Mouse (Mus musculus) heart, adult 2 months (tissue): ENCODE data around the gene Fam71b. TPM values are rescaled to one million over a fixed set of nuclear protein-coding genes. Genes with fewer than 3 reads are reported as not detected.

ENCODE experiments used
- DNase-seq, 2 experiments: peaks; one replicate each; pipeline ENCODE4 v3.0.0; 2021
- H3K27ac ChIP-seq: fragments of 200-600 bp; 2 replicates; pipeline ENCODE4 v1.8.1; 2022
- H3K27me3 ChIP-seq: fragments of 200-500 bp; 2 replicates; pipeline ENCODE4 v1.6.1; 2012; ENCODE audit warnings: mild to moderate bottlenecking, low read length, inconsistent platforms, mixed read lengths; ENCODE audit not compliant: control insufficient read depth, insufficient read depth
- H3K36me3 ChIP-seq: fragments of 200-500 bp; 2 replicates; pipeline ENCODE4 v1.6.1; 2012; ENCODE audit warnings: low read length, inconsistent platforms; ENCODE audit not compliant: control insufficient read depth, insufficient read depth
- H3K4me1 ChIP-seq: fragments of 200-500 bp; 2 replicates; pipeline ENCODE4 v1.6.1; 2011; ENCODE audit warnings: low read length; ENCODE audit not compliant: control insufficient read depth, insufficient read depth
- H3K4me3 ChIP-seq: fragments of 200-600 bp; 2 replicates; pipeline ENCODE4 v1.8.1; 2022
- H3K79me2 ChIP-seq: fragments of 200-500 bp; replicated peaks from 2 replicates; pipeline ENCODE4 v1.6.1; 2012; ENCODE audit warnings: mild to moderate bottlenecking, inconsistent platforms, low read length, moderate library complexity, mixed read lengths; ENCODE audit not compliant: control insufficient read depth, insufficient read depth
- H3K9ac ChIP-seq: fragments of 200-500 bp; 2 replicates; pipeline ENCODE4 v1.6.1; 2012; ENCODE audit warnings: low read depth, mild to moderate bottlenecking, control low read depth, inconsistent platforms, low read length, mixed read lengths
- CTCF ChIP-seq: fragments of 200-600 bp; IDR thresholded peaks from 2 replicates; pipeline ENCODE4 v1.8.1; 2022; ENCODE audit warnings: antibody characterized with exemption, mild to moderate bottlenecking, moderate library complexity
- EP300 ChIP-seq: fragments of 200-500 bp; IDR thresholded peaks from 2 replicates; pipeline ENCODE4 v1.6.1; 2011; ENCODE audit warnings: low read depth, low read length, control low read depth; ENCODE audit not compliant: insufficient read depth
- POLR2A ChIP-seq: fragments of 200-500 bp; IDR thresholded peaks from 2 replicates; pipeline ENCODE4 v1.6.1; 2011; ENCODE audit warnings: mild to moderate bottlenecking, low read depth, low read length, control low read depth; ENCODE audit not compliant: insufficient read depth
- WGBS: fragments of 180-500 bp; shearing (Covaris S2); methylation state at CpG from one replicate; pipeline ENCODE4 v1.1.7; 2018; 5-methylcytosine and 5-hydroxymethylcytosine counted together
- intact Hi-C: fragments of 180-260 bp; cut with DNase I; formaldehyde crosslinking; loops from one replicate; pipeline ENCODE4 v1.15.1; 2025
- polyA plus RNA-seq: library from polyadenylated mRNA; depleted of rRNA; stranded (reverse); fragments of >200 nt; gene quantifications from 2 replicates; pipeline ENCODE4 v1.2.3, GENCODE M21; 2012
- total RNA-seq, 2 experiments: library from RNA; stranded (reverse); gene quantifications; 2 replicates each; pipeline ENCODE4 v1.2.3; 2021

Gene Fam71b
- total and polyA plus RNA-seq, 3 experiments = 0.06 TPM; not detected in 2

DNA sequence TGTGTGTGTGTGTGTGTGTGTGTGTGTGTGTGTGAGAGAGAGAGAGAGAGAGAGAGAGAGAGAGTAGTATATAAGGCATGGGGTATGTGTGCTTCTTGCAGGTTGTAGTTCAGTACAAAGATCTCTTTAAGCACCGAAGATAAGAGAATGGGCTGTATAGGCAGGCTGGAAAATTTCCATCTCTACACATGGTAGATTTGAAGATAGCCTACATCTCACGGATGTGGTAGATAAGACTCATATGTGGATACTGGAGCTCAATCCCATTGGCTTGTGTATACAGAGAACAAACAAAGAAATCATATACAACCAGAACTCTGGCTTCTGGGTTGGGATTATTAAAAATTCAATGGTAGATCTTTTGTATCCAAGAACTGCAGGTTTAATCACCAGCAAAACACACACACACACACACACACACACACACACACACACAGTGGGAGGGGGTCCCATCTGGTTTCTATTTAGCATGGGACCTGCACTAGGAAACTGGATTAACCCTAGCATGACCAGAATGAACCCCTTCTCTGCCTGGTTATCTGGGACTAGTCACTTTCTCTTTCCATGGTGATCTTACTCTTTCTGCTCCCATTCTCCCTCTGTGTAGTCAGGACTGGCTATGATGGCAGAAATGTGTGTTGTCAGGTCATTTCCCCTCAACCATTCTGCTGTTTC, 35.2 kb upstream of the Fam71b start:
- WGBS = 56% methylated on average over 2 of the region's 2 CpGs
- Histone ChIP-seq H3K79me2 (no peaks in the 10 kb centered on the region), H3K27me3 (no peaks in the 10 kb centered on the region), H3K9ac (no peak overlapping the region), H3K4me3 (no peak overlapping the region), H3K36me3 (no peaks in the 10 kb centered on the region), H3K4me1 (no peaks in the 10 kb centered on the region), H3K27ac (no peak overlapping the region)
- DNase-seq = no peak
- TF ChIP-seq EP300 = no peak
- TF ChIP-seq CTCF = no peak
- TF ChIP-seq POLR2A = no peak
- intact Hi-C loops = no loop called here

DNA sequence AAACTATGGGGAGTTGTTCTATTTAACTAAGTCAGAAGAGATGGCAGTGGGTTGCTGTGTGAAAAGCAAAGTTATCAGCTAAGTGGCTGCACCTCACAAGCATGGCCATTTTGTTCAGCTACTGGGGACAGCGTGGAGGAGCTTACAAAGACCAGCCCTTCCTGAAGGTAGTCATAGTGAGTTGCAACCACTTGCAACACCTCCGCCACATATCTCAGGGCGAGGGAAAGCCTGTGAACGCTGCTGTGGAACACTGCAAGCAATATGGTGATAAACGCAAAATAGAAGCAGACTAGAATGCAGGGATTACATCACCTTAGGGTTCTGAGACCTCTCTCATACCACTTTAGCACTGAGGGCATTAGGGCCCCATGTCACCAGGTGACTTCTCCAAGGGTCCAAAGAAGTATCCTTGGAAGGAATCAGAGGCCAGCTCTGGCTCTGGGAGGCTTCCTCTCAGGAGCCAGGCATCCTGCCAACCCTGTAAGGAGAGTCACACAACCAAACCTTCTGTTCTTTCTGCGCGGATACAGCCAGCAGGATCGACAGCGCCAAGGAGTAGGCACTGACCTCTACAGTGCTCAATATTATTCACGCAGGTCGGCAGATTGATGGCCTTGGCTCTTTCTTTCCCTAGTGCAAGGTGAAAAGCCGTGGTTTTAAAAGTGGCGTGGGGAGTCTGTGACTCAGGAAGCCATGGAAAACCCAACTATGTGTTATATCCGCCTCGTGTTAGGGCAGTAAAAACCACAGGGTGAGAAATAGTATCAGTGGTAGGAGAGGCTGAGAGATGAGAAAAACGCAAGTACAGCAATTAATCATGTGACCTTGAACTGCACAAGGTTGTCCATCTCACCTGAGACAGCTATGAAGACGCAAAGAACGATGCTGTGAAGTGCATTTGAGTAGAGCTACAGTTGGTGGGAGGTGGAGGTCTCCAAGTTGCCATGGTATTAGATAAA, 34.0 kb upstream of the Fam71b start:
- DNase-seq = no peak
- Histone ChIP-seq H3K79me2 (no peaks in the 10 kb centered on the region), H3K36me3 (no peaks in the 10 kb centered on the region), H3K4me3 (no peak overlapping the region), H3K4me1 (no peaks in the 10 kb centered on the region), H3K27ac (no peak overlapping the region), H3K27me3 (no peaks in the 10 kb centered on the region), H3K9ac (no peak overlapping the region)
- intact Hi-C loops = no loop called here
- TF ChIP-seq POLR2A = no peak
- no peak for TF ChIP-seq EP300
- no peak for TF ChIP-seq CTCF
- 84% methylated on average over 18 of the region's 18 CpGs for WGBS

DNA sequence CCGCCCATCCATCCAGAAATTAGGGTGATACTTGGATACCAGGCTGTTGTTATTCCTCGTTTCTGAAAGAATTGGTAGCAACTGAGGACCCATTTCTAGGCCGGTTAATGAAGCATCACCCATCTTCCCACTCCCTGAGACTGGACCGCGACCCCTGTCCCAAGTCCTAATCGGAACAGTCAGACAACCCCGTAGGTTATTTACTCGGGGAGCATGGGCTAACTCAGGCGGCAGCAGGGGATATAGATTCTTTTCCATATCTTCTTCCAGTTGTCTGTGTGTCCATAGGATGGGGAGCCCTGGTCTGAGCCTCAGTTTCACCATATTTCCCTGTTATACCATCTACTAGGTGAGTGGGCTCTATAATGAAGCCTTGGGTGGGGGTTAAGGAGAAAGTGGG, 32.5 kb upstream of the Fam71b start:
- no peak for DNase-seq
- WGBS = 92% methylated on average over 9 of the region's 9 CpGs
- Histone ChIP-seq H3K36me3 (no peaks in the 10 kb centered on the region), H3K27ac (no peak overlapping the region), H3K4me1 (no peaks in the 10 kb centered on the region), H3K79me2 (no peaks in the 10 kb centered on the region), H3K4me3 (no peak overlapping the region), H3K9ac (no peak overlapping the region), H3K27me3 (no peaks in the 10 kb centered on the region)
- TF ChIP-seq CTCF (no peak), EP300 (no peak), POLR2A (no peak)
- intact Hi-C loops = no loop called here

DNA sequence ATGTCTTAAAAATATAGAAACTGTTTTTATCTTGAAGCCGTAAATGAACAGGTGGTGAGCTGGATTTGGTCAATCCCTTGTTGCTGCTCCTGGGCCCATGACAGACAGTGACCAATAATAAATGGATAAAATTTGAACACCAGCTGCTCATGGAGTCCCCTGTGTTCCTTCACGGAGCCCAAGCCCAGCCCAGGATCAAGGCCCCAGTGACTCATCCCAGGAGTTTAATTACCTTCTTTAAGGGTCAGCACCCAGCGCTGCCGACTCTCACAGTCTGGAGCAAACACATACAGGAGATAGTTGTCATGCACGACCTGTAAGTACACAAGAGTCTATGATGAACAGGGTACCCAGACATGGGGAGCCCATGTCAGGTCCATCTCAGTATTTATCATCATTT, 30.6 kb upstream of the Fam71b start:
- H3K36me3 ChIP-seq = no peaks in the 10 kb centered on the region
- intact Hi-C loops = no loop called here
- no peaks in the 10 kb centered on the region for H3K4me1 ChIP-seq
- no peak overlapping the region for H3K9ac ChIP-seq
- H3K79me2 ChIP-seq = no peaks in the 10 kb centered on the region
- H3K27ac ChIP-seq = no peak overlapping the region
- no peak overlapping the region for H3K4me3 ChIP-seq
- H3K27me3 ChIP-seq = no peaks in the 10 kb centered on the region
- 79% methylated on average over 5 of the region's 5 CpGs for WGBS
- DNase-seq = no peak
- TF ChIP-seq POLR2A (no peak), CTCF (no peak), EP300 (no peak)

DNA sequence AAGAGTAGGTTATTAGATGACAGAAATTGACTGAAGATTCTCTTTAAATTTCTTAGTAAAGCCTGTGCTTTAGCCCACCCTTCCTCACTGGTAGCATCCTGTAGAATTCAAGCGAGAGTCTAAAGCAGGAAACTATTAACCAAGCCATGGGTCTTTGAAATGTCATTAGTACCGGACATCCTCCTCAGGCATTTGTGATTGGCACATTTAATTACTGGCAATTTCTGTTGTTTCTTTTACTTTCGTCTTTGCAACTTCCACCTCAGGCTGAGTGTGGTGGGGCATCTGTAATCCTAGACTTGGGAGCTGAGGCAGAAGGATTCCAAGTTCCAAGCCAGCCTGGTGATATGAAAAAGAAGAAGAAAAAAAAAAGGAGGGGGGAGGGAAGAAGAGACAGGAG, 30.0 kb upstream of the Fam71b start:
- DNase-seq = no peak
- no peak overlapping the region for H3K4me3 ChIP-seq
- intact Hi-C loops = no loop called here
- WGBS = 55% methylated on average over 3 of the region's 3 CpGs
- H3K9ac ChIP-seq = no peak overlapping the region
- TF ChIP-seq CTCF = no peak
- TF ChIP-seq POLR2A = no peak
- TF ChIP-seq EP300 = no peak
- H3K4me1 ChIP-seq = no peaks in the 10 kb centered on the region
- no peaks in the 10 kb centered on the region for H3K27me3 ChIP-seq
- H3K36me3 ChIP-seq = no peaks in the 10 kb centered on the region
- H3K79me2 ChIP-seq = no peaks in the 10 kb centered on the region
- H3K27ac ChIP-seq = no peak overlapping the region

DNA sequence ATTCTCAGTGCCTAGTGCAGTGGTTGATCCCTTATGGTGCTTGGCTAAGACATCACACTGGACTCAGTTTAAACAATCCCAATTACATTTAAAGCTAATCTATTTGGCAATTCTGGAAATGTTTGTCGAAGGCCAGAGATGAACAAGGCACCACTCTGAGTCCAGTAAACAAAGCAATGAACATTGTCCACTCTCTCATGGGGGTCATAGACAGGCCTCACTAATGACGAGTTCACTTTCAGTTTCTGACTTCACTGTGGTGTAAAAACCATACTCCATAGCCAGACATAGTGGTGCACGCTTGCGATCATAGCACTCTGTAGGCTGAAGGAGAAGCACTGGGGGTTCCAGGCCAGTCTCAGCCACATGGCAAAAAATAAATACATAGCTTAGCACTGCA, 25.9 kb upstream of the Fam71b start:
- no peak overlapping the region for H3K9ac ChIP-seq
- H3K4me1 ChIP-seq = no peaks in the 10 kb centered on the region
- no peak for DNase-seq
- H3K27me3 ChIP-seq = no peaks in the 10 kb centered on the region
- no peaks in the 10 kb centered on the region for H3K79me2 ChIP-seq
- 83% methylated on average over 4 of the region's 4 CpGs for WGBS
- no peak overlapping the region for H3K27ac ChIP-seq
- TF ChIP-seq EP300 (no peak), POLR2A (no peak), CTCF (no peak)
- intact Hi-C loops = no loop called here
- H3K36me3 ChIP-seq = no peaks in the 10 kb centered on the region
- H3K4me3 ChIP-seq = no peak overlapping the region
